ENCODE assay signal across 8 mouse cellular contexts in genomic region chr12:3560596-3560995, GRCm38 (mm10). TPM values are rescaled to one million over a fixed set of nuclear protein-coding genes. Genes with fewer than 3 reads are reported as not detected.
DNase-seq lines count a peak whose midpoint lies in the region; ATAC-seq and TF ChIP-seq lines count a peak whose summit lies in the region.

No protein-coding gene starts in this region.

- peak; percentile 51; the same call in 1 of the 2 replicates for TF ChIP-seq CTCF in brain, embryonic 14.5 days (IDR thresholded peaks at IDR 0.05; ENCODE audit: borderline replicate concordance, extremely low read depth, insufficient read depth, insufficient read length)
- peak; percentile 79 for TF ChIP-seq CTCF in midbrain, postnatal 0 days (IDR thresholded peaks at IDR 0.05)
- TF ChIP-seq CTCF in thymus, adult 2 months (IDR thresholded peaks at IDR 0.05; ENCODE audit: borderline replicate concordance, control insufficient read depth, extremely low read depth, insufficient read depth, low read length, poor library complexity): no peak

- no peak for ATAC-seq in forebrain, embryonic 11.5 days (replicated peaks; ENCODE audit: low FRiP score)
- ATAC-seq in forebrain, embryonic 12.5 days (ENCODE audit: low FRiP score): no peak
- ATAC-seq in inflammation-experienced regulatory T-cells, adult 6 months: peak; percentile 98
- ATAC-seq in midbrain, postnatal 0 days (ENCODE audit: low FRiP score): peak; percentile 70

- intact Hi-C loops in left cerebral cortex, postnatal 14 days (cut with DNase I): no loop called here

- no peak for TF ChIP-seq POLR2A in brain, embryonic 14.5 days (IDR thresholded peaks at IDR 0.05; ENCODE audit: borderline replicate concordance, extremely low read depth, insufficient read depth, insufficient read length, poor library complexity, severe bottlenecking)
- TF ChIP-seq POLR2A in thymus, adult 2 months (IDR thresholded peaks at IDR 0.05; ENCODE audit: control insufficient read depth, extremely low read depth, insufficient read depth, low read length, poor library complexity): no peak

- H3K4me3 ChIP-seq in forebrain, embryonic 11.5 days (ENCODE audit: low read depth, low read length): no peak overlapping the region
- no peak overlapping the region for H3K4me3 ChIP-seq in forebrain, embryonic 12.5 days (replicated peaks)
- no peak overlapping the region for H3K4me3 ChIP-seq in midbrain, postnatal 0 days (ENCODE audit: low read depth, low read length)
- H3K4me3 ChIP-seq in thymus, adult 2 months (ENCODE audit: control insufficient read depth, insufficient read depth, low read length): no peak overlapping the region

- no peak overlapping the region for H3K4me2 ChIP-seq in forebrain, embryonic 11.5 days (ENCODE audit: low read depth, low read length, severe bottlenecking)
- no peak overlapping the region for H3K4me2 ChIP-seq in forebrain, embryonic 12.5 days
- no peak overlapping the region for H3K4me2 ChIP-seq in midbrain, postnatal 0 days (ENCODE audit: low read depth, low read length, poor library complexity, severe bottlenecking)

- no peak overlapping the region for H3K9ac ChIP-seq in forebrain, embryonic 11.5 days (ENCODE audit: low read length)
- H3K9ac ChIP-seq in forebrain, embryonic 12.5 days: no peak overlapping the region
- H3K9ac ChIP-seq in midbrain, postnatal 0 days (replicated peaks; ENCODE audit: low read length, poor library complexity, severe bottlenecking): no peak overlapping the region

- WGBS in forebrain, embryonic 11.5 days: 48% methylated on average over 1 of the region's 1 CpGs
- WGBS in forebrain, embryonic 12.5 days: 58% methylated on average over 1 of the region's 1 CpGs
- WGBS in midbrain, postnatal 0 days: 29% methylated on average over 1 of the region's 1 CpGs
- 0% methylated on average over 1 of the region's 1 CpGs for WGBS in thymus, adult 2 months

- no peaks in the 10 kb centered on the region for H3K27me3 ChIP-seq in forebrain, embryonic 11.5 days (ENCODE audit: control insufficient read depth, insufficient read depth, low read length)
- no peaks in the 10 kb centered on the region for H3K27me3 ChIP-seq in forebrain, embryonic 12.5 days
- H3K27me3 ChIP-seq in midbrain, postnatal 0 days (ENCODE audit: insufficient read depth, low read length): no peaks in the 10 kb centered on the region
- H3K27me3 ChIP-seq in thymus, adult 2 months (ENCODE audit: control insufficient read depth, insufficient read depth, low read length): no peaks in the 10 kb centered on the region

- no peaks in the 10 kb centered on the region for H3K4me1 ChIP-seq in forebrain, embryonic 11.5 days (replicated peaks; ENCODE audit: control insufficient read depth, insufficient read depth, low read length)
- H3K4me1 ChIP-seq in forebrain, embryonic 12.5 days: no peaks in the 10 kb centered on the region
- H3K4me1 ChIP-seq in midbrain, postnatal 0 days (ENCODE audit: insufficient read depth, low read length): no peaks in the 10 kb centered on the region
- H3K4me1 ChIP-seq in thymus, adult 2 months (replicated peaks; ENCODE audit: control insufficient read depth, insufficient read depth, low read length): no peaks in the 10 kb centered on the region

- no peak overlapping the region for H3K27ac ChIP-seq in forebrain, embryonic 11.5 days (ENCODE audit: low read depth, low read length)
- H3K27ac ChIP-seq in forebrain, embryonic 12.5 days: no peak overlapping the region
- H3K27ac ChIP-seq in midbrain, postnatal 0 days (ENCODE audit: low read depth, low read length): no peak overlapping the region
- H3K27ac ChIP-seq in thymus, adult 2 months (ENCODE audit: control insufficient read depth, insufficient read depth, low read length): no peak overlapping the region

- no peaks in the 10 kb centered on the region for H3K36me3 ChIP-seq in forebrain, embryonic 11.5 days (ENCODE audit: control insufficient read depth, insufficient read depth, low read length)
- H3K36me3 ChIP-seq in forebrain, embryonic 12.5 days (replicated peaks): no peaks in the 10 kb centered on the region
- no peaks in the 10 kb centered on the region for H3K36me3 ChIP-seq in midbrain, postnatal 0 days (ENCODE audit: insufficient read depth, low read length)
- H3K36me3 ChIP-seq in thymus, adult 2 months (ENCODE audit: control insufficient read depth, insufficient read depth, low read length): no peaks in the 10 kb centered on the region

- no peaks in the 10 kb centered on the region for H3K9me3 ChIP-seq in forebrain, embryonic 11.5 days (ENCODE audit: control insufficient read depth, low read length)
- no peaks in the 10 kb centered on the region for H3K9me3 ChIP-seq in forebrain, embryonic 12.5 days
- H3K9me3 ChIP-seq in midbrain, postnatal 0 days (ENCODE audit: low read length): no peaks in the 10 kb centered on the region

- DNase-seq in forebrain, embryonic 11.5 days (ENCODE audit: low spot score): peak; percentile 63
- DNase-seq in CD4-positive, CD25-positive, alpha-beta regulatory T cell, adult 2 months (ENCODE audit: low read depth, low spot score): peak; percentile 91
- peak; percentile 74 for DNase-seq in brain, embryonic 14.5 days (ENCODE audit: low read depth)
- peak; percentile 73 to 92 for DNase-seq in left cerebral cortex, postnatal 14 days (ENCODE audit: low spot score in 2 of 2)
- DNase-seq in midbrain, postnatal 0 days (ENCODE audit: low spot score): peak; percentile 81
- DNase-seq in thymus, adult 2 months: peak; percentile 85

RNA-seq across cellular contexts. Expression of gene Dtnb, which starts 11.6 kb away (rescaled TPM):
- polyA plus RNA-seq in forebrain, embryonic 11.5 days (2014; fragmentation: Nextera tagmentation; extraction: Ambion mirVana): 37.8 and 42.7 TPM in 2 replicates
- polyA plus RNA-seq in forebrain, embryonic 12.5 days (2016; fragmentation: Nextera tagmentation; extraction: Ambion mirVana): 30.2 and 41.6 TPM in 2 replicates
- polyA plus RNA-seq in brain, embryonic 14.5 days (2012; rRNA removed): 60.1 and 61.1 TPM in 2 replicates
- 10 to 100 TPM; 16.7 to 34.2 (median 33.7) TPM for polyA plus RNA-seq in inflammation-experienced regulatory T-cells, adult 6 months (2017; shearing (Covaris generic))
- total RNA-seq in left cerebral cortex, postnatal 14 days (2021): 10 to 100 TPM; 80.5 to 87.0 TPM
- 57.3 and 58.1 TPM in 2 replicates for total RNA-seq in midbrain, postnatal 0 days (2014; rRNA removed)
- 51.5 and 52.0 TPM in 2 replicates for polyA plus RNA-seq in midbrain, postnatal 0 days (2015; fragmentation: Nextera tagmentation; extraction: Ambion mirVana)
- 60.7 and 60.8 TPM in 2 replicates for polyA plus RNA-seq in thymus, adult 2 months (2012; rRNA removed)

Comparison
In these comparisons a context has a peak if more than half of its experiments do, and no peak if none do; other contexts are left out.
1. ATAC-seq: peak in inflammation-experienced regulatory T-cells, adult 6 months (single experiment) and midbrain, postnatal 0 days (single experiment); none in forebrain, embryonic 11.5 days (single experiment) and forebrain, embryonic 12.5 days (single experiment).
2. Peak in every context shown above with its lines, with median percentiles within 50 percentile points of each other: DNase-seq.